Mouse (Mus musculus) kidney, embryonic 16.5 days (tissue): ENCODE data around the gene Dixdc1. TPM values are rescaled to one million over a fixed set of nuclear protein-coding genes. Genes with fewer than 3 reads are reported as not detected.

Source experiments
- ATAC-seq: fragments of 200-750 bp; cut with Nextera tagmentation; 2 replicates; pipeline ENCODE4 v1.8.0; 2017; ENCODE audit warnings: moderate TSS enrichment; ENCODE audit not compliant: low FRiP score, low TSS enrichment
- H3K27ac ChIP-seq: fragments of 300-500 bp; sonication (generic); 2 replicates; pipeline ENCODE4 v1.5.1; 2014; ENCODE audit warnings: low read length
- H3K27me3 ChIP-seq: fragments of 300-500 bp; sonication (generic); 2 replicates; pipeline ENCODE4 v1.6.1; 2014; ENCODE audit warnings: low read length, control low read depth, mixed read lengths; ENCODE audit not compliant: insufficient read depth
- H3K36me3 ChIP-seq: fragments of 300-500 bp; sonication (generic); 2 replicates; pipeline ENCODE4 v1.6.1; 2014; ENCODE audit warnings: low read length, control low read depth, mixed read lengths; ENCODE audit not compliant: insufficient read depth
- H3K4me1 ChIP-seq: fragments of 300-500 bp; sonication (generic); 2 replicates; pipeline ENCODE4 v1.6.1; 2014; ENCODE audit warnings: low read length, control low read depth, mixed read lengths; ENCODE audit not compliant: insufficient read depth
- H3K4me2 ChIP-seq: fragments of 300-500 bp; sonication (generic); replicated peaks from 2 replicates; pipeline ENCODE4 v1.6.1; 2014; ENCODE audit warnings: low read depth, low read length
- H3K4me3 ChIP-seq: fragments of 300-500 bp; sonication (generic); 2 replicates; pipeline ENCODE4 v1.5.1; 2014; ENCODE audit warnings: mild to moderate bottlenecking, low read length
- H3K9ac ChIP-seq: fragments of 300-500 bp; sonication (generic); replicated peaks from 2 replicates; pipeline ENCODE4 v1.6.1; 2014; ENCODE audit warnings: low read length
- H3K9me3 ChIP-seq: fragments of 300-500 bp; sonication (generic); 2 replicates; pipeline ENCODE4 v1.6.1; 2016; ENCODE audit warnings: low read length, control low read depth
- WGBS: fragments of 180-500 bp; shearing (Covaris S2); extraction: QIAGEN DNeasy Blood & Tissue Kit; methylation state at CpG from one replicate; pipeline ENCODE4 v1.1.7; 2014; 5-methylcytosine and 5-hydroxymethylcytosine counted together
- polyA plus RNA-seq: library from polyadenylated mRNA; unstranded; fragments of >200 nt; fragmentation: Nextera tagmentation; extraction: Ambion mirVana; gene quantifications from 2 replicates; pipeline ENCODE4 v1.2.1, GENCODE M21; 2015

Gene Dixdc1
- polyA plus RNA-seq, 1 experiment from 2014 or later = 7.7 TPM

GRCm38 (mm10) chr9:50692626-50693580 lies 46.4 kb downstream of the Dixdc1 start:
- peak overlapping the region; percentile 24 for H3K4me3 ChIP-seq
- ATAC-seq = peak; percentile 52
- WGBS = 24% methylated on average over 13 of the region's 13 CpGs
- no peaks in the 10 kb centered on the region for H3K27me3 ChIP-seq
- H3K4me1 ChIP-seq = peaks cover 18% of the 10 kb centered on the region
- H3K36me3 ChIP-seq = no peaks in the 10 kb centered on the region
- H3K9ac ChIP-seq = peak overlapping the region; percentile 44
- H3K27ac ChIP-seq = peak overlapping the region; percentile 71
- peak overlapping the region; percentile 45 for H3K4me2 ChIP-seq
- H3K9me3 ChIP-seq = no peaks in the 10 kb centered on the region

GRCm38 (mm10) chr9:50686866-50687652 lies 52.3 kb downstream of the Dixdc1 start:
- no peaks in the 10 kb centered on the region for H3K27me3 ChIP-seq
- H3K9ac ChIP-seq = no peak overlapping the region
- H3K9me3 ChIP-seq = no peaks in the 10 kb centered on the region
- 83% methylated on average over 6 of the region's 6 CpGs for WGBS
- no peak overlapping the region for H3K27ac ChIP-seq
- H3K4me1 ChIP-seq = no peaks in the 10 kb centered on the region
- no peaks in the 10 kb centered on the region for H3K36me3 ChIP-seq
- no peak overlapping the region for H3K4me3 ChIP-seq
- H3K4me2 ChIP-seq = no peak overlapping the region
- ATAC-seq = no peak

- H3K4me3 ChIP-seq = no peak overlapping the region
- H3K4me1 ChIP-seq = no peaks in the 10 kb centered on the region
- no peaks in the 10 kb centered on the region for H3K27me3 ChIP-seq
- WGBS = 74% methylated on average over 7 of the region's 7 CpGs
- no peak overlapping the region for H3K4me2 ChIP-seq
- no peak overlapping the region for H3K27ac ChIP-seq
- no peak for ATAC-seq
- no peaks in the 10 kb centered on the region for H3K9me3 ChIP-seq
- no peaks in the 10 kb centered on the region for H3K36me3 ChIP-seq
- no peak overlapping the region for H3K9ac ChIP-seq
Measured at GRCm38 (mm10) chr9:50681727-50682126, 57.6 kb downstream of the Dixdc1 start.

GRCm38 (mm10) chr9:50679406-50679805 lies 59.9 kb downstream of the Dixdc1 start:
- no peak for ATAC-seq
- H3K4me2 ChIP-seq = no peak overlapping the region
- 90% methylated on average over 1 of the region's 1 CpGs for WGBS
- H3K9me3 ChIP-seq = no peaks in the 10 kb centered on the region
- no peak overlapping the region for H3K9ac ChIP-seq
- H3K27ac ChIP-seq = no peak overlapping the region
- no peaks in the 10 kb centered on the region for H3K4me1 ChIP-seq
- H3K27me3 ChIP-seq = no peaks in the 10 kb centered on the region
- H3K4me3 ChIP-seq = no peak overlapping the region
- H3K36me3 ChIP-seq = no peaks in the 10 kb centered on the region

- H3K27me3 ChIP-seq = no peaks in the 10 kb centered on the region
- H3K4me2 ChIP-seq = no peak overlapping the region
- no peak overlapping the region for H3K9ac ChIP-seq
- H3K27ac ChIP-seq = no peak overlapping the region
- no peak overlapping the region for H3K4me3 ChIP-seq
- 35% methylated on average over 1 of the region's 1 CpGs for WGBS
- ATAC-seq = no peak
- no peaks in the 10 kb centered on the region for H3K9me3 ChIP-seq
- H3K36me3 ChIP-seq = no peaks in the 10 kb centered on the region
- H3K4me1 ChIP-seq = no peaks in the 10 kb centered on the region
Measured at GRCm38 (mm10) chr9:50674771-50675170, 64.5 kb downstream of the Dixdc1 start.

- H3K36me3 ChIP-seq = no peaks in the 10 kb centered on the region
- no peak overlapping the region for H3K27ac ChIP-seq
- 29% methylated on average over 5 of the region's 5 CpGs for WGBS
- H3K27me3 ChIP-seq = no peaks in the 10 kb centered on the region
- H3K9ac ChIP-seq = no peak overlapping the region
- H3K4me2 ChIP-seq = no peak overlapping the region
- no peak for ATAC-seq
- H3K9me3 ChIP-seq = no peaks in the 10 kb centered on the region
- no peaks in the 10 kb centered on the region for H3K4me1 ChIP-seq
- H3K4me3 ChIP-seq = no peak overlapping the region
Measured at GRCm38 (mm10) chr9:50670690-50671089, 68.6 kb downstream of the Dixdc1 start.

- Histone ChIP-seq H3K9ac (no peak overlapping the region), H3K27ac (no peak overlapping the region), H3K9me3 (no peaks in the 10 kb centered on the region), H3K4me2 (no peak overlapping the region), H3K36me3 (no peaks in the 10 kb centered on the region), H3K27me3 (no peaks in the 10 kb centered on the region), H3K4me3 (no peak overlapping the region), H3K4me1 (no peaks in the 10 kb centered on the region)
- WGBS = 86% methylated on average over 8 of the region's 8 CpGs
- ATAC-seq = no peak
Measured at GRCm38 (mm10) chr9:50667579-50668498, 71.5 kb downstream of the Dixdc1 start.

- no peaks in the 10 kb centered on the region for H3K9me3 ChIP-seq
- H3K36me3 ChIP-seq = no peaks in the 10 kb centered on the region
- H3K27ac ChIP-seq = no peak overlapping the region
- no peaks in the 10 kb centered on the region for H3K27me3 ChIP-seq
- H3K9ac ChIP-seq = no peak overlapping the region
- no peaks in the 10 kb centered on the region for H3K4me1 ChIP-seq
- H3K4me2 ChIP-seq = no peak overlapping the region
- ATAC-seq = no peak
- WGBS = 81% methylated on average over 6 of the region's 6 CpGs
- no peak overlapping the region for H3K4me3 ChIP-seq
Measured at GRCm38 (mm10) chr9:50666442-50666841, 72.9 kb downstream of the Dixdc1 start.

- ATAC-seq = no peak
- peaks cover 6% of the 10 kb centered on the region; the same call in 1 of the 2 replicates for H3K4me1 ChIP-seq
- H3K4me2 ChIP-seq = no peak overlapping the region
- whole genome bisulfite sequencing = 87% methylated on average over 5 of the region's 5 CpGs
- no peak overlapping the region for H3K4me3 ChIP-seq
- no peaks in the 10 kb centered on the region for H3K9me3 ChIP-seq
- H3K36me3 ChIP-seq = no peaks in the 10 kb centered on the region
- H3K9ac ChIP-seq = no peak overlapping the region
- no peaks in the 10 kb centered on the region for H3K27me3 ChIP-seq
- no peak overlapping the region for H3K27ac ChIP-seq
Measured at GRCm38 (mm10) chr9:50664826-50665225, 74.5 kb downstream of the Dixdc1 start.
